Mouse (Mus musculus) hindbrain, embryonic 10.5 days (tissue): ENCODE data around the gene Rnf181. TPM values are rescaled to one million over a fixed set of nuclear protein-coding genes. Genes with fewer than 3 reads are reported as not detected.

Experiments
- DNase-seq: peaks from one replicate; pipeline ENCODE4 v3.0.0-alpha.2; 2017; ENCODE audit warnings: low spot score
- H3K27ac ChIP-seq: fragments of 300-500 bp; sonication (generic); 2 replicates; pipeline ENCODE4 v1.5.1; 2016; ENCODE audit warnings: mild to moderate bottlenecking, moderate library complexity
- H3K27me3 ChIP-seq: fragments of 300-500 bp; sonication (generic); 2 replicates; pipeline ENCODE4 v1.6.1; 2016; ENCODE audit warnings: mild to moderate bottlenecking; ENCODE audit not compliant: poor library complexity, insufficient read depth, severe bottlenecking
- H3K36me3 ChIP-seq: fragments of 300-500 bp; sonication (generic); 2 replicates; pipeline ENCODE4 v1.6.1; 2016; ENCODE audit warnings: mild to moderate bottlenecking, moderate library complexity
- H3K4me1 ChIP-seq: fragments of 300-500 bp; sonication (generic); replicated peaks from 2 replicates; pipeline ENCODE4 v1.6.1; 2016; ENCODE audit warnings: mild to moderate bottlenecking
- H3K4me3 ChIP-seq: fragments of 300-500 bp; sonication (generic); 2 replicates; pipeline ENCODE4 v1.5.1; 2016; ENCODE audit warnings: mild to moderate bottlenecking, moderate library complexity
- H3K9me3 ChIP-seq: fragments of 300-500 bp; sonication (generic); 2 replicates; pipeline ENCODE4 v1.6.1; 2016; ENCODE audit warnings: mild to moderate bottlenecking, moderate library complexity
- WGBS: fragments of 180-500 bp; shearing (Covaris S2); methylation state at CpG from one replicate; pipeline ENCODE4 v1.1.7; 2016; 5-methylcytosine and 5-hydroxymethylcytosine counted together
- polyA plus RNA-seq: library from polyadenylated mRNA; unstranded; fragments of >200 nt; fragmentation: Nextera tagmentation; extraction: Ambion mirVana; gene quantifications from 2 replicates; pipeline ENCODE4 v1.2.1, GENCODE M21; 2016

Rnf181 gene
- 110 and 114 TPM in 2 replicates for polyA plus RNA-seq

DNA sequence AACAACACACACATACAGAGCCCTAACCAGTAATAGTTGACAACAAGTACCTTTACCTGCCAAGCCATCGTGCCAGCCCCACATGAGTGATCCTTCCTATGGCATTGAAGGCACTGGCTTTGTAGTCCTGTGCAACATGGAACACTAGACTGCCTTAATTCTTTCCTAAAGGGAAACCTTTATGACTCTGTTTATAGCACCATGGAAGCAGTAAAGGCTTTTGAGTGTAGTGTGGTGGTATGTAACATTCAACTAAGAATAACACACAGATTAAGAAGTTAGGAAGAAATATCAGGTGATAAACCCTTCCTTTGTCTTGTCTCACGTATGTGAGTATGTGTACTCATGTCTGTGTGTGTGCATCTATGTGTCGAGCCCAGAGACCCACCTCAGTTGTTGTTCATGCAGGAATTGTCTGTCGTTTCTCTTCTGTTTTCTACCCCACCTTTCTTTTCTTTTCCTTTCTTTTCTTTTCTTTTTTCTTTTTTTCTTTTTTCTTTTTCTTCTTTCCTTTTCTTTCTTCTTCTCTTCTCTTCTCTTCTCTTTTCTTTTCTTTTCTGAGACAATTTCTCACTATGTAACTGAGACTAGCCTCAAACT is at the start of gene Rnf181:
Rnf181 (minus strand) TSS at position 113 of the 600 bp plus-strand sequence.
- no peaks in the 10 kb centered on the region for H3K9me3 ChIP-seq
- no peaks in the 10 kb centered on the region for H3K27me3 ChIP-seq
- WGBS = 78% methylated on average over 4 of the region's 4 CpGs
- H3K4me1 ChIP-seq = peaks cover 17% of the 10 kb centered on the region
- no peak within 1 kb of the TSS for H3K27ac ChIP-seq
- no peak within 1 kb of the TSS for H3K4me3 ChIP-seq
- DNase-seq = no peak
- no peaks in the 10 kb centered on the region for H3K36me3 ChIP-seq

DNA sequence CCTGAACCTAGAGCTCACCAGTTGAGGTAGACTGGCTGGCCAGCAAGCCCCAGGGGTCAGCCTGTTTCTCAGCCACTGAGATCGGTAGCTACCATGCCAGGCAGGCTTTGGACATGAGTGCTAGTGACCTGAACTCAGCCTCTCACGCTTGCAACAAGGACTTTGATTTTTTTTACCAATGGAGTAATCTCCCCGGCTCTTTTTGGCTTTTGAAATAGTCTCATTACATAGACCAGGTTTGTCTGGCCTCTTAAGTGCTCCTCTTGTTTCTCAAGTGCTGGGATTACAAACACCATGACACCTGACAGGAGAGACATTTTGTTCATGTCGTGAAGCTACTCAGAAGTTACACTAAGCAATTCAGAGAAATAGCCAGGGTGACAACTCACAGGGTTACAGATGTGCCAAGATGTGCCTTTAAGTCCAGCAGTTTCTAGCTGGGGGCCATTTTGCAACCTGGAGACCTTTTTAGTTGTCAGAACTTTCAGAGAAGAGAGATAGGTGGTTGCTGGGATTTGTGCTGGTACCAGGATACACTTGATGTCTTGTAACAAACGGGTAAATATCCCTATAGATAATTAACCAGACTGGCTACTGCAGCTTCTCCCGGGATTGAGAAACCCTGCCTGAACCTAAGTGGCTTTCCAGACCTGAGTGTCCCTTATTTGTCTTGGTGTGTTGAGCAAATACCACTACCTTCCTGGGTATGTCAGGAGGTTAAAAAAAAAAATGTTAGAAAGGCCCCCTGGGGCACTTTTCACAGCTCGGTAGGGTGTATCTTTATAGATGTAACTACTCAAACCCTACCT is 49.4 kb upstream of the Rnf181 start:
- WGBS = 88% methylated on average over 7 of the region's 7 CpGs
- Histone ChIP-seq H3K36me3 (peaks cover 37% of the 10 kb centered on the region), H3K27me3 (no peaks in the 10 kb centered on the region), H3K4me1 (peaks cover 16% of the 10 kb centered on the region), H3K27ac (no peak overlapping the region), H3K9me3 (no peaks in the 10 kb centered on the region), H3K4me3 (no peak overlapping the region)
- no peak for DNase-seq

- no peak overlapping the region for H3K27ac ChIP-seq
- no peaks in the 10 kb centered on the region for H3K9me3 ChIP-seq
- no peak for DNase-seq
- 85% methylated on average over 5 of the region's 5 CpGs for WGBS
- H3K36me3 ChIP-seq = peaks cover 27% of the 10 kb centered on the region
- H3K4me1 ChIP-seq = peaks cover 16% of the 10 kb centered on the region
- H3K4me3 ChIP-seq = peak overlapping the region; percentile 80
- no peaks in the 10 kb centered on the region for H3K27me3 ChIP-seq
Observed at GRCm38 (mm10) chr6:72415181-72415580, 48.4 kb upstream of the Rnf181 start.

GRCm38 (mm10) chr6:72414076-72414756 is 47.5 kb upstream of the Rnf181 start, which contains the start of gene Ggcx:
Gene Ggcx (plus strand): TSS chr6:72414308.
- peaks cover 18% of the 10 kb centered on the region for H3K36me3 ChIP-seq
- H3K4me3 ChIP-seq = peak within 1 kb of the TSS; percentile 80
- H3K27ac ChIP-seq = peak within 1 kb of the TSS; percentile 88
- 2% methylated on average over 33 of the region's 33 CpGs for WGBS
- DNase-seq = peak; percentile 95
- H3K9me3 ChIP-seq = no peaks in the 10 kb centered on the region
- H3K4me1 ChIP-seq = peaks cover 16% of the 10 kb centered on the region
- H3K27me3 ChIP-seq = no peaks in the 10 kb centered on the region

DNA sequence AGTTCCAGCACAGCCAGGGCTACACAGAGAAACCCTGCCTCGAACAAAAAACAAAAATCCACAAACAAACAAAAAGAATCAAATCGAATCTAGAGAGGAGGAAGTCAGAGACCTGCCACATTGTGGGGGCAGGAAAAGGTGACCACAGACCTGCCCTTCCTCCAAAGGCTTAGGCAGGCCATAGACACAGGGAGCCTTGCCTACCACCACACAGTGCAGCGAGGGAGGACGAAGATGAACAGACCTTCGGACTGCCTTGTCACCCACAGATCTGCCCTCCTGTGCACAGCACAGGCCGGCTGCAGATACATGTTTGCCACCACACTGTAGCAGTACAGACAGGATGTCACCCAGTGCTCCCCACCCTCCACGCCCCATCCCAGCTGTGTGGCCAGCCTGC is 43.8 kb upstream of the Rnf181 start:
- no peak for DNase-seq
- Histone ChIP-seq H3K27ac (no peak overlapping the region), H3K36me3 (no peaks in the 10 kb centered on the region), H3K4me1 (peaks cover 16% of the 10 kb centered on the region), H3K27me3 (no peaks in the 10 kb centered on the region), H3K9me3 (no peaks in the 10 kb centered on the region), H3K4me3 (no peak overlapping the region)
- 86% methylated on average over 7 of the region's 7 CpGs for WGBS

GRCm38 (mm10) chr6:72410003-72410402 is 43.2 kb upstream of the Rnf181 start:
- no peak overlapping the region for H3K27ac ChIP-seq
- no peaks in the 10 kb centered on the region for H3K27me3 ChIP-seq
- WGBS = 32% methylated on average over 1 of the region's 1 CpGs
- no peak for DNase-seq
- H3K9me3 ChIP-seq = no peaks in the 10 kb centered on the region
- H3K4me1 ChIP-seq = peaks cover 12% of the 10 kb centered on the region
- no peaks in the 10 kb centered on the region for H3K36me3 ChIP-seq
- no peak overlapping the region for H3K4me3 ChIP-seq

DNA sequence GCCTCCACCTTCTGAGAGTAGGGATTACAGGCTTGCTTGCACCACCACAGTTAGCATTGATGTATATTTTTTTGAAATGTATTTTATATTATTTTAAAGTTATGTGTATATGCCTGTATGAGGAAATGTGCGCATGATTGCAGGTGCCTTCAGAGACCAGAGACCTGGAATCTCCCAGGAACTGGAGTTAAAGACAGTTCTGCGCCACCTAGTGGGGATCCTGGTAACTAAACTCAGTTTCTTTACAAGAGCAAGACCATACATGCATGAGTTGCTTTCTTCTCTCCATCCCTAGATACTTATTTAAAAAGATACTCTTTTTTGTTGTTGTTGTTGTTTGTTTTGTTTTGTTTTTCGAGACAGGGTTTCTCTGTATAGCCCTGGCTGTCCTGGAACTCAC is 42.8 kb upstream of the Rnf181 start:
- Histone ChIP-seq H3K27me3 (no peaks in the 10 kb centered on the region), H3K4me3 (no peak overlapping the region), H3K36me3 (no peaks in the 10 kb centered on the region), H3K27ac (no peak overlapping the region), H3K9me3 (no peaks in the 10 kb centered on the region), H3K4me1 (peaks cover 7% of the 10 kb centered on the region)
- WGBS = 17% methylated on average over 3 of the region's 3 CpGs
- peak; percentile 50 for DNase-seq

DNA sequence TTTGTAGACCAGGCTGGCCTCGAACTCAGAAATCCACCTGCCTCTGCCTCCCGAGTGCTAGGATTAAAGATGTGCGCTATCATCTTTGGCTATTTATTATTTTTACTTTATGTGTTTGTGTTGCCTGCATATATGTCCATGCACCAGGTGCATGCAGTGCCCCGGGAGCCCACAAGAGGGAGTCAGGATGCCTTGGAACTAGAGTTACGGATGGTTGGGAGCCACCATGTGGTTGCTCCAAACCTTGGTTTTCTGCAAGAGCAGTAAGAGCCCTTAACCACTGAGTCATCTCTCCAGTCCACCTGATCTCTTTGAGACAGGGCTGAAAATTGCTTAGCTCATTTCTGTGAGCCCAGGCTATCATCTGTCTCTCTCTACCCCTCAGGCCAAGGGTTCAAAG is 40.4 kb upstream of the Rnf181 start:
- 2% methylated on average over 5 of the region's 5 CpGs for WGBS
- H3K4me1 ChIP-seq = no peaks in the 10 kb centered on the region
- no peaks in the 10 kb centered on the region for H3K9me3 ChIP-seq
- H3K4me3 ChIP-seq = no peak overlapping the region
- H3K27me3 ChIP-seq = no peaks in the 10 kb centered on the region
- DNase-seq = peak; percentile 89
- no peaks in the 10 kb centered on the region for H3K36me3 ChIP-seq
- H3K27ac ChIP-seq = no peak overlapping the region

GRCm38 (mm10) chr6:72405356-72405755 is 38.6 kb upstream of the Rnf181 start:
- no peaks in the 10 kb centered on the region for H3K27me3 ChIP-seq
- H3K27ac ChIP-seq = no peak overlapping the region
- no peak overlapping the region for H3K4me3 ChIP-seq
- H3K36me3 ChIP-seq = no peaks in the 10 kb centered on the region
- no peaks in the 10 kb centered on the region for H3K9me3 ChIP-seq
- no peak for DNase-seq
- no peaks in the 10 kb centered on the region for H3K4me1 ChIP-seq
- WGBS = 85% methylated on average over 7 of the region's 7 CpGs

- WGBS = 28% methylated on average over 7 of the region's 7 CpGs
- DNase-seq = peak; percentile 69
- Histone ChIP-seq H3K27ac (no peak overlapping the region), H3K4me1 (no peaks in the 10 kb centered on the region), H3K4me3 (no peak overlapping the region), H3K27me3 (no peaks in the 10 kb centered on the region), H3K9me3 (no peaks in the 10 kb centered on the region), H3K36me3 (no peaks in the 10 kb centered on the region)
Observed at GRCm38 (mm10) chr6:72401875-72402274, 35.1 kb upstream of the Rnf181 start.

DNA sequence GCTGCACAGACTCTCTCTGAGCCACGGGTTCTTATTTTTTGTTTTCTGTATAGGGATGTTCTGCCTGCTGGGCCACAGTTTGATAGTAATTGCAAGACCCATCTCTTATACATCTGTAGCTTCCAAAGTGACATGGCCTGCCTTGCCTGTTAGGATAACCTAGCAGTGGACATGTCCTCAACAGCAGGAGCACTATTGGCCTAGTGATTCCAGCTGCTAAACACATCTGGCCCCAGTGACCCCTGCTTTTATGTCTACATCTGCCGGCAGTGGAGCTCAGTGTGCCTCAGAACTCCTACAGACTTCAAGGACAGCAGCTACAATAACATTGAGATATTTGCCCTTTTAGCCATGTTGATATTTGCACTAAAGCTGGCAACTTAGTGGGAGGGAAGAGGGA is 33.2 kb upstream of the Rnf181 start:
- DNase-seq = peak; percentile 38
- 38% methylated on average over 2 of the region's 2 CpGs for WGBS
- no peaks in the 10 kb centered on the region for H3K36me3 ChIP-seq

GRCm38 (mm10) chr6:72396837-72397251 is 30.1 kb upstream of the Rnf181 start:
- no peaks in the 10 kb centered on the region for H3K9me3 ChIP-seq
- H3K4me3 ChIP-seq = no peak overlapping the region

More for the DNA sequence above, 33.2 kb upstream of the Rnf181 start:
- Histone ChIP-seq H3K9me3 (no peaks in the 10 kb centered on the region), H3K4me1 (no peaks in the 10 kb centered on the region), H3K27ac (no peak overlapping the region), H3K27me3 (no peaks in the 10 kb centered on the region), H3K4me3 (no peak overlapping the region)

DNA sequence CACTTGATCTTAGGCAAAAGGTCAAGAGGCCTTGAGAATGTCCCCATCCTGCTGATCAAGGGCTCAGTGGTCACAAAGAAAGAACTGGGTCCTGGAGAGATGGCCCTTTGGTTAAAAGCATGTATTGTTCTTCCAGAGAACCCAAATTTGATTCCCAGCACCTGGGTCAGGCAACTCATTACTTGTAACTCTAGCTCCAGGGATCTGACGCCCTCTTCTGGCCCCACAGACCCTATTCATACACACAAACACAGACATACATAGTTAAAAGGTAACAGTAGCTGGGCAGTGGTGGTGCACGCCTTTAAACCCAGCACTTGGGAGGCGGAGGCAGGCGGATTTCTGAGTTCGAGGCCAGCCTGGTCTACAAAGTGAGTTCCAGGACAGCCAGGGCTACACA is 25.6 kb upstream of the Rnf181 start:
- no peak for DNase-seq
- WGBS = 89% methylated on average over 5 of the region's 5 CpGs
- Histone ChIP-seq H3K27ac (no peak overlapping the region), H3K4me3 (no peak overlapping the region), H3K36me3 (no peaks in the 10 kb centered on the region), H3K27me3 (peaks cover 25% of the 10 kb centered on the region), H3K4me1 (peaks cover 29% of the 10 kb centered on the region), H3K9me3 (no peaks in the 10 kb centered on the region)

More at GRCm38 (mm10) chr6:72396837-72397251, 30.1 kb upstream of the Rnf181 start:
- Histone ChIP-seq H3K4me1 (no peaks in the 10 kb centered on the region), H3K27ac (no peak overlapping the region), H3K36me3 (no peaks in the 10 kb centered on the region), H3K27me3 (no peaks in the 10 kb centered on the region)
- no peak for DNase-seq
- WGBS = 83% methylated on average over 10 of the region's 10 CpGs
